Mouse (Mus musculus): Measurements from ENCODE around the gene Hexim1.

DNA sequence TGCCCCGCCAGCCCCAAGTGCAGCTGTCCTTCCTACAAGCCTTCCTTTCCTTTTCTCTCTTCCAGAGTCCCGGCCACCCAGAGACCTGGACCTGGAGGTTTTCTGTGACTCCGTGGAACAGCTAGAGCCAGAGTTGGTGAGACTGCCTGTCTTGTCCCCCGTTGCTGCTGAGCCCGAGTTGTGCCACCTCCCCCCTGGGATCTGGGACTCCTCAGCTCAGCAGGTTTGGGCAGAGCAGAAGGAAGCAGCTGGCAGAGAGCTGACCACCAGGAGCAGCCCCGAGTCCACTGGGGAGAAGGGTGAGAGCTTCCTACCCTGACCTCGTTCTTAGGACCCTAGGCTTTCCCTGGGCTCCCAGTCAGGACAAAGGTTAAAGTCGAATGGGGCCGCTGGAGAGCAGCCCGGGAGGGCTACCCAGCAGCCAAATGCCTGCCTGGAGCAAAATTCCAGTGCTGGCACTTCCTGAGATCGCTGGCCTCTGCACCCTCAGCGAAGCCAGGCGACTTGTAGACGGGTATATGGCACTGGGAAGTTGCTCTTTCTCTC lies 10.8 kb upstream of the Hexim1 start:
- TF ChIP-seq CTCF (conservative IDR thresholded peaks at IDR 0.05 in 1 of 2, IDR thresholded peaks at IDR 0.05 in 1 of 2; ENCODE audit: low read depth in 2 of 2, low read length in 2 of 2): no peak
- TF ChIP-seq RAD21 (IDR thresholded peaks at IDR 0.05; ENCODE audit: low read depth, low read length): no peak
- TF ChIP-seq CHD1 (IDR thresholded peaks at IDR 0.05; ENCODE audit: low read depth, low read length): no peak
- no peak for TF ChIP-seq EP300 (IDR thresholded peaks at IDR 0.05; ENCODE audit: low read length)
- no peak for TF ChIP-seq ZC3H11A (IDR thresholded peaks at IDR 0.05; ENCODE audit: low read depth, low read length)
- TF ChIP-seq ZMIZ1 (IDR thresholded peaks at IDR 0.05; ENCODE audit: low read depth, low read length): no peak
- no peak for TF ChIP-seq POLR2A (IDR thresholded peaks at IDR 0.05; ENCODE audit: low read depth, low read length)
- TF ChIP-seq JUND (conservative IDR thresholded peaks at IDR 0.05; ENCODE audit: low read depth, low read length): no peak
- no peak for TF ChIP-seq MAX (IDR thresholded peaks at IDR 0.05; ENCODE audit: low read length)
- TF ChIP-seq CHD2 (IDR thresholded peaks at IDR 0.05; ENCODE audit: low read length): no peak
- no peak for TF ChIP-seq MXI1 (IDR thresholded peaks at IDR 0.05; ENCODE audit: low read depth, low read length)

Data from CH12.LX (cell line).